In genomic region chr2:93953726-93954125, GRCm38 (mm10) we compare ENCODE assay signal across 20 mouse cellular contexts. TPM values are rescaled to one million over a fixed set of nuclear protein-coding genes. Genes with fewer than 3 reads are reported as not detected.
DNase-seq lines count a peak whose midpoint lies in the region; ATAC-seq and TF ChIP-seq lines count a peak whose summit lies in the region.
"Had no signal": no experiment of that assay in that cellular context is flagged by ENCODE, and none has a peak within 500 bp of the region (broad histone marks: within the 10 kb centered on the region; RNA-seq: fewer than 3 reads in every experiment).

No protein-coding gene starts in this region.

- peak overlapping the region; percentile 95 for H3K27ac ChIP-seq in forebrain, embryonic 15.5 days (replicated peaks)
- no peak overlapping the region for H3K27ac ChIP-seq in forebrain, embryonic 10.5 days
- no peak overlapping the region for H3K27ac ChIP-seq in lung, embryonic 14.5 days (ENCODE audit: low read depth)
- no peak overlapping the region for H3K27ac ChIP-seq in stomach, embryonic 15.5 days
- H3K27ac ChIP-seq: hindbrain, embryonic 12.5 days; limb, embryonic 15.5 days; midbrain, embryonic 13.5 days had no signal

- H3K36me3 ChIP-seq in forebrain, embryonic 15.5 days: no peaks in the 10 kb centered on the region
- no peaks in the 10 kb centered on the region for H3K36me3 ChIP-seq in forebrain, embryonic 10.5 days (replicated peaks)
- H3K36me3 ChIP-seq in lung, embryonic 14.5 days (ENCODE audit: insufficient read depth): no peaks in the 10 kb centered on the region
- no peaks in the 10 kb centered on the region for H3K36me3 ChIP-seq in stomach, embryonic 15.5 days
- H3K36me3 ChIP-seq: hindbrain, embryonic 12.5 days; limb, embryonic 15.5 days; midbrain, embryonic 13.5 days had no signal

- WGBS in forebrain, embryonic 15.5 days: 64% methylated on average over 9 of the region's 9 CpGs
- 91% methylated on average over 9 of the region's 9 CpGs for WGBS in forebrain, embryonic 10.5 days
- 69% methylated on average over 9 of the region's 9 CpGs for WGBS in lung, embryonic 14.5 days
- 80% methylated on average over 9 of the region's 9 CpGs for WGBS in lung, adult 2 months
- WGBS in stomach, embryonic 15.5 days: 69% methylated on average over 9 of the region's 9 CpGs

- H3K4me3 ChIP-seq in forebrain, embryonic 15.5 days: peak overlapping the region; percentile 63
- no peak overlapping the region for H3K4me3 ChIP-seq in forebrain, embryonic 10.5 days
- no peak overlapping the region for H3K4me3 ChIP-seq in lung, embryonic 14.5 days (ENCODE audit: low read depth, low read length)
- no peak overlapping the region for H3K4me3 ChIP-seq in lung, adult 2 months (replicated peaks; ENCODE audit: extremely low read depth, low read depth, low read length)
- H3K4me3 ChIP-seq in stomach, embryonic 15.5 days (replicated peaks): no peak overlapping the region
- H3K4me3 ChIP-seq: hindbrain, embryonic 12.5 days; limb, embryonic 15.5 days; midbrain, embryonic 13.5 days had no signal

- peaks cover 43% of the 10 kb centered on the region for H3K4me1 ChIP-seq in forebrain, embryonic 15.5 days
- H3K4me1 ChIP-seq in forebrain, embryonic 10.5 days: peaks cover 42% of the 10 kb centered on the region
- no peaks in the 10 kb centered on the region for H3K4me1 ChIP-seq in lung, embryonic 14.5 days (ENCODE audit: insufficient read depth)
- H3K4me1 ChIP-seq in lung, adult 2 months (ENCODE audit: control insufficient read depth, insufficient read depth, low read length): peaks cover 9% of the 10 kb centered on the region
- peaks cover 24% of the 10 kb centered on the region; the same call in 1 of the 2 replicates for H3K4me1 ChIP-seq in stomach, embryonic 15.5 days

- peak overlapping the region; percentile 96 for H3K4me2 ChIP-seq in forebrain, embryonic 15.5 days (replicated peaks)
- H3K4me2 ChIP-seq in lung, embryonic 14.5 days: peak overlapping the region; percentile 82; the same call in 1 of the 2 replicates
- peak overlapping the region; percentile 75; the same call in 1 of the 2 replicates for H3K4me2 ChIP-seq in stomach, embryonic 15.5 days
- H3K4me2 ChIP-seq: limb, embryonic 15.5 days had no signal

- no peak for TF ChIP-seq CTCF in lung, embryonic 14.5 days (IDR thresholded peaks at IDR 0.05; ENCODE audit: low read depth)
- no peak for TF ChIP-seq CTCF in lung, adult 2 months (IDR thresholded peaks at IDR 0.05; ENCODE audit: insufficient read depth, low read length)

- H3K9ac ChIP-seq in forebrain, embryonic 15.5 days (replicated peaks): no peak overlapping the region
- H3K9ac ChIP-seq in lung, embryonic 14.5 days: no peak overlapping the region
- no peak overlapping the region for H3K9ac ChIP-seq in stomach, embryonic 15.5 days
- H3K9ac ChIP-seq: hindbrain, embryonic 12.5 days; limb, embryonic 15.5 days; midbrain, embryonic 13.5 days had no signal

- ATAC-seq in forebrain, embryonic 15.5 days (replicated peaks): no peak
- ATAC-seq in lung, embryonic 14.5 days (ENCODE audit: insufficient read depth): no peak
- ATAC-seq in stomach, embryonic 15.5 days (ENCODE audit: insufficient read depth, low FRiP score, low read depth): no peak
- ATAC-seq: midbrain, embryonic 13.5 days; Patski had no signal

- H3K9me3 ChIP-seq in forebrain, embryonic 15.5 days: no peaks in the 10 kb centered on the region
- no peaks in the 10 kb centered on the region for H3K9me3 ChIP-seq in forebrain, embryonic 10.5 days
- H3K9me3 ChIP-seq in lung, embryonic 14.5 days (ENCODE audit: low read depth, low read length): no peaks in the 10 kb centered on the region
- H3K9me3 ChIP-seq in stomach, embryonic 15.5 days: no peaks in the 10 kb centered on the region
- H3K9me3 ChIP-seq: hindbrain, embryonic 12.5 days; limb, embryonic 15.5 days had no signal

- no peak for DNase-seq in forebrain, embryonic 10.5 days (ENCODE audit: extremely low spot score, low spot score)
- no peak for DNase-seq in lung, embryonic 14.5 days
- no peak for DNase-seq in lung, adult 2 months
- DNase-seq in right cerebral cortex, postnatal 10 days (ENCODE audit: low spot score in 2 of 2): peak; percentile 73
- no peak for DNase-seq in right cerebral cortex, postnatal 25 days
- DNase-seq in frontal cortex, adult 2 months (ENCODE audit: extremely low spot score in 1 of 2, low spot score in 1 of 2): no peak
- DNase-seq: adrenal gland, postnatal 36 days; B cell, adult 2 months; kidney, adult 9 months; lung, postnatal 36 days had no signal

- no peak for TF ChIP-seq POLR2A in lung, adult 2 months (IDR thresholded peaks at IDR 0.05; ENCODE audit: borderline replicate concordance, extremely low read depth, low read depth, low read length)

- no peaks in the 10 kb centered on the region for H3K27me3 ChIP-seq in forebrain, embryonic 15.5 days
- H3K27me3 ChIP-seq in forebrain, embryonic 10.5 days (ENCODE audit: poor library complexity, severe bottlenecking): peaks cover 61% of the 10 kb centered on the region
- peaks cover 32% of the 10 kb centered on the region for H3K27me3 ChIP-seq in lung, embryonic 14.5 days (ENCODE audit: insufficient read depth, low read length)
- H3K27me3 ChIP-seq in stomach, embryonic 15.5 days (replicated peaks): peaks cover 32% of the 10 kb centered on the region

RNA-seq across cellular contexts. Expression of gene Gm13889, which starts 3.3 kb away (rescaled TPM):
- 24.2 and 26.7 TPM in 2 replicates for polyA plus RNA-seq in forebrain, embryonic 15.5 days (2015; fragmentation: Nextera tagmentation; extraction: Ambion mirVana)
- polyA plus RNA-seq in forebrain, embryonic 10.5 days (2016; fragmentation: Nextera tagmentation; extraction: Ambion mirVana): 1.5 and 1.6 TPM in 2 replicates
- polyA plus RNA-seq in lung, embryonic 14.5 days (2014; fragmentation: Nextera tagmentation; extraction: Ambion mirVana): 40.7 and 45.3 TPM in 2 replicates
- 51.8 and 107 TPM in 2 replicates for polyA plus RNA-seq in lung, adult 2 months (2012; rRNA removed)
- polyA plus RNA-seq in stomach, embryonic 15.5 days (2015; fragmentation: Nextera tagmentation; extraction: Ambion mirVana): 19.0 and 26.4 TPM in 2 replicates
- 77.9 and 109 TPM in 2 replicates for polyA plus RNA-seq in frontal cortex, adult 2 months (2012; rRNA removed)

RNA-seq across cellular contexts. Expression of gene Gm27027, which starts 42.4 kb away (rescaled TPM):
- polyA plus RNA-seq in forebrain, embryonic 15.5 days (2015; fragmentation: Nextera tagmentation; extraction: Ambion mirVana): not detected in 2 replicates
- polyA plus RNA-seq in forebrain, embryonic 10.5 days (2016; fragmentation: Nextera tagmentation; extraction: Ambion mirVana): not detected in 2 replicates
- polyA plus RNA-seq in lung, embryonic 14.5 days (2014; fragmentation: Nextera tagmentation; extraction: Ambion mirVana): not detected in 2 replicates
- polyA plus RNA-seq in lung, adult 2 months (2012; rRNA removed): not detected in 2 replicates
- polyA plus RNA-seq in stomach, embryonic 15.5 days (2015; fragmentation: Nextera tagmentation; extraction: Ambion mirVana): not detected in 2 replicates
- polyA plus RNA-seq in frontal cortex, adult 2 months (2012; rRNA removed): 0.32 TPM in 1 of 2 replicates, not detected in the other
- polyA plus RNA-seq: embryonic facial prominence, embryonic 11.5 days; heart, embryonic 14.5 days; hindbrain, embryonic 12.5 days; large intestine, adult 2 months; limb, embryonic 15.5 days; midbrain, embryonic 13.5 days; neural tube, embryonic 11.5 days; Patski had no signal

RNA-seq across cellular contexts. Expression of gene Alkbh3, which starts 56.9 kb away (rescaled TPM):
- 54.9 and 58.1 TPM in 2 replicates for polyA plus RNA-seq in forebrain, embryonic 15.5 days (2015; fragmentation: Nextera tagmentation; extraction: Ambion mirVana)
- 48.8 and 49.5 TPM in 2 replicates for polyA plus RNA-seq in forebrain, embryonic 10.5 days (2016; fragmentation: Nextera tagmentation; extraction: Ambion mirVana)
- 69.3 and 74.9 TPM in 2 replicates for polyA plus RNA-seq in lung, embryonic 14.5 days (2014; fragmentation: Nextera tagmentation; extraction: Ambion mirVana)
- 28.2 and 36.6 TPM in 2 replicates for polyA plus RNA-seq in lung, adult 2 months (2012; rRNA removed)
- 62.7 TPM in 2 replicates for polyA plus RNA-seq in stomach, embryonic 15.5 days (2015; fragmentation: Nextera tagmentation; extraction: Ambion mirVana)
- 50.1 and 57.2 TPM in 2 replicates for polyA plus RNA-seq in frontal cortex, adult 2 months (2012; rRNA removed)

Comparison
In these comparisons a context has a peak if more than half of its experiments do, and no peak if none do; other contexts are left out.
1. DNase-seq: peak in right cerebral cortex, postnatal 10 days (2 of 2); none in forebrain, embryonic 10.5 days (single experiment), lung, embryonic 14.5 days (single experiment), lung, adult 2 months (single experiment), right cerebral cortex, postnatal 25 days (single experiment) and frontal cortex, adult 2 months (0 of 2).
2. Peak in every context shown above with its lines, with median percentiles within 50 percentile points of each other: H3K4me2 ChIP-seq.